Mouse (Mus musculus) hindlimb bud, embryonic 11.5 days (tissue): ENCODE data around the gene Msi2.

ENCODE experiments used
- DNase-seq: peaks from one replicate; pipeline ENCODE4 v3.0.0-alpha.2; 2012; ENCODE audit warnings: low read depth, low spot score; ENCODE audit errors: extremely low spot score

Gene Msi2

GRCm38 (mm10) chr11:88618732-88619309 lies 99.5 kb downstream of the Msi2 start:
- no peak for DNase-seq

- no peak for DNase-seq
Measured at GRCm38 (mm10) chr11:88618005-88618501, 100.3 kb downstream of the Msi2 start.

- no peak for DNase-seq
Measured at GRCm38 (mm10) chr11:88617380-88617779, 100.9 kb downstream of the Msi2 start.

GRCm38 (mm10) chr11:88614527-88615305 lies 103.6 kb downstream of the Msi2 start:
- no peak for DNase-seq

GRCm38 (mm10) chr11:88613771-88614526 lies 104.4 kb downstream of the Msi2 start:
- DNase-seq: no peak

GRCm38 (mm10) chr11:88613008-88613407 lies 105.3 kb downstream of the Msi2 start:
- DNase-seq: no peak

GRCm38 (mm10) chr11:88612141-88612540 lies 106.2 kb downstream of the Msi2 start:
- no peak for DNase-seq

- DNase-seq: no peak
Measured at GRCm38 (mm10) chr11:88610809-88611208, 107.5 kb downstream of the Msi2 start.

GRCm38 (mm10) chr11:88610112-88610511 lies 108.2 kb downstream of the Msi2 start:
- DNase-seq: no peak

GRCm38 (mm10) chr11:88608584-88608983 lies 109.7 kb downstream of the Msi2 start:
- DNase-seq: no peak

- DNase-seq: no peak
Measured at GRCm38 (mm10) chr11:88607725-88608383, 110.5 kb downstream of the Msi2 start.

- no peak for DNase-seq
Measured at GRCm38 (mm10) chr11:88605771-88606170, 112.5 kb downstream of the Msi2 start.

GRCm38 (mm10) chr11:88605098-88605525 lies 113.2 kb downstream of the Msi2 start:
- DNase-seq: no peak

GRCm38 (mm10) chr11:88604635-88605034 lies 113.7 kb downstream of the Msi2 start:
- DNase-seq: no peak

GRCm38 (mm10) chr11:88603366-88603765 lies 114.9 kb downstream of the Msi2 start:
- DNase-seq: no peak

GRCm38 (mm10) chr11:88602471-88603120 lies 115.7 kb downstream of the Msi2 start:
- no peak for DNase-seq

- DNase-seq: no peak
Measured at GRCm38 (mm10) chr11:88600194-88600593, 118.1 kb downstream of the Msi2 start.

- DNase-seq: no peak
Measured at GRCm38 (mm10) chr11:88599332-88600130, 118.8 kb downstream of the Msi2 start.

GRCm38 (mm10) chr11:88598848-88599175 lies 119.5 kb downstream of the Msi2 start:
- DNase-seq: no peak
